Mouse (Mus musculus) thymus, postnatal 10 days (tissue): Measurements from ENCODE around the gene Cers6.

Experiments
- DNase-seq, 2 experiments: peaks; one replicate each; pipeline ENCODE4 v3.0.0; 2021; ENCODE audit warnings: low spot score in 2 of 2

Gene Cers6

DNA sequence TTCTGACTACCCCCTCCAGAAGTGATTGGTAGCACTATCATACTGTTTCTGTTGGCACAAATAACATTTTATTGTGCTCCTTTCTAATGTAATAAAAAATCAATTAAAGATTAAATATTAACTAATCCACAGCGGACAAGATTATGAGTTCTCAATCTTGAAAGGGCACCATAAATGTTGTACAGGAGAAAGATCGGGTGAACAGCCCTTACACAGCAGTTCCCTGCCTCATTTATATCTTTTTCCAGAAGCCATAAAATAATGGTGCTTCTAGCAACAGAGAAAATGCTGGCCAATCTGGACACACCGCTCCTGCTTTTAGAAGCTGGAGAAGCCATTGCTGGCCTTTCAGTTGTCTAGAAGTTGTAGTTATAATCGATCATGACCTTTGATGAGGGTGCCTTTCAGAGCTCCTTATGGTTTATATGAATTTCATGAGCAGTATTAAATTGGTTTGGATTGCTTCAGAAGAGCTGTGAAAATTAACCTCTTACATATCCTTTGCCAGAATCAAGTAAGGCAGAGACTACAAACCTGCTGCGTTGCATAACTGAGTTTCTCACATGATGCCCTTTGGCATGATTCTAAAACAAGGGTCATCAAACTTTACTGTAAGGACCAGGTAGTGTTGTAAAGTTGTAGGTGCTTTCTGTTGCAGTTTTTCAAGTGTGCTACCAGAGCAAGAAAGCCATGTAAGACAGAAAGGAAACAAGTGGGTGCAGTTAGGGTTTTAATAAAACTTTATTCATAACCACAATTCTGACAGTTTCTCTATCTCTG is 200.9 kb downstream of the Cers6 start:
- no peak for DNase-seq

DNA sequence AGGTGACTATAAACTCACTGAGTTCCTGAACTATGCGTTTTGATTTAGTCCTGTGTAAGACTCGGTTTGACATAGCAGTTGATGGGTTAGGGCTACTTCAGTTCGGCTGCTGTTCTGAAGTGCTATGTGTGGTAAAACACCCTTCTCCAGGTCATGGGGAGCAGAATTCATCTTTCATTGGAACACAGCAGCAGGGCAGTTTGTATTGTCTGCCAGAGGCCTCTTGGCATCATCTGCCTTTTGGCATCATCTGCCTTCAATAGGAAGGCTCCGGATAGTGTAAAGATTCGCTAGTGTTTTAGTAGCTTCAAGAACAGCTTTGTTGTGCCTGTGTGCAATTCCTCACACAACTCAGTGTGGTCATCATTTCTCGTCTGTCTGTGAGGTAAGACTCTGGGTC is 203.5 kb downstream of the Cers6 start:
- no peak for DNase-seq

GRCm38 (mm10) chr2:69071440-69072235 is 210.4 kb downstream of the Cers6 start:
- no peak for DNase-seq

GRCm38 (mm10) chr2:69077189-69077588 is 215.9 kb downstream of the Cers6 start:
- DNase-seq, result no peak

DNA sequence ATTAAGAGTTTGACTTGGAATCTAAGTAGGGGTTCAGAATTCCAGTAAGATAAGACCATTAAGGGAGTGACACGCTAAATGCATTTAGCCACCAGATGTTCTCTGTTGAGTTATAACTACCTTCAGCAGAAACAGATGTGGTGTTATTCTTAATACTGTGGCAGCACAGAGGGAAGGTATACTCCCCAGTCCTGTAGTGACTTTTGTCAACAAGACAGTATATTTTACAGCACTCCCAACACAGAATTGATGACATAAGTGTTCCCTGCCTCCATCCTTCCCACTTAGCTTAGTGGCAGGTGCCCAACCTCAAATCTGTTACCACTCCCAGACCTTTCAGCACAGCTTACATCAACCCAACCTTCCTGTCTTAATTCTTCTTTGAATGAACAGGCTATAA is 219.5 kb downstream of the Cers6 start:
- DNase-seq, result no peak

- DNase-seq, result no peak
Observed at GRCm38 (mm10) chr2:69082499-69083197, 221.4 kb downstream of the Cers6 start.

- DNase-seq, result no peak
Observed at GRCm38 (mm10) chr2:69083198-69083509, 221.9 kb downstream of the Cers6 start.

- DNase-seq, result no peak
Observed at GRCm38 (mm10) chr2:69084416-69084815, 223.2 kb downstream of the Cers6 start.

DNA sequence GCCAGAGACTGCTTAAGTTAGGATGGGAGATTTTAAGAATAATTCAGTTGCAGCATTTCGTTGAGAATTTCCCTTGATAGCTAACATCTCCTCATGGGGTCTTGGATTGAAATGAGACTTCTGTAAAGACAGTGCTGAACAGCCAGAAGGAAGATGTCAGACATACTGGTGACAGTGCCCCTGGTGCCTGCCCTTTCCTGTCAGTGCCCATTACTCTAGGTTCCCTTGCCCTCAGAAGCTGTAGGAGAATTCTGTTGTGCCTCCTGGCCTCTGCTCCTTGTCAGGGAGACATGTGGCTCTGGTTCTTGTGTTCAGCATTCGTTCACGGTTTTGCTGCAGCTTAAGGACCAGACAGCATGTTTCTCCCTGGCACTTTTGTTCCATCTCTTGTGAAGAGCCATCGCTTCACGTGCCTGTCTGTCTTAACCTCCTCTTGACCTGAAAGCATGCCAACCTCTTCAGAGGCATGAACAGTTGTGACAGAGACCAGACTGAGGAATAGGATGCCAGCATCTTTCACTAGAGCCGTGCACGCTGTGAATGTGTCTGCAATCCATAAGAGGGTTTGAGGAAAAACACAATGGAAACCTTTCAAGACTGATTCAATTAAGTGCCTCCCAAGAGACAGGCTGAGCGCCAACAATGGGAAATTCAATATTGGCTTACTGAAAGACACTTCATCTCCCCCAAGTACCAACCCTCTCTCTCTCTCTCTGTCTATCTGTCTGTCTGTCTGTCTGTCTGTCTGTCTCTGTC is 225.4 kb downstream of the Cers6 start:
- DNase-seq, result no peak

DNA sequence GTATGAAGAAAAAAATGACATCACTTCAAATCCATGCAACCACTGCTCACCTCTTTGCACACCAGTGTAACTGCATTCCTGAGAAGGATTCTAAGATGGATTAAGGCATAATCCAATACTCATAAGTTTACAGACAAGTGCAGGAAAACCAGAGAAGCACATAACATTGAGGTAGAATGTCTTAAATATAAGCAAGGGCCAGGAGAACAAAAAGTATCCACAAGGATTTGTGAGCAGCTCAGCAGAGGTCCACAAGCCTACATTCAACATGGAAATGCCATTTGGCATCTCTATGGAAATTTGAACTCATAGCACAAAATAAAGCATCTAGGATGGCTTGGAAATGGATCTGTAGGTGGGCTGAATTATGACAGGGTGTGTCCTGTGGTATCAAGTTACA is 234.6 kb downstream of the Cers6 start:
- DNase-seq, result no peak

- DNase-seq, result no peak
Observed at GRCm38 (mm10) chr2:69096821-69097220, 235.6 kb downstream of the Cers6 start.

- DNase-seq, result no peak
Observed at GRCm38 (mm10) chr2:69097526-69097925, 236.3 kb downstream of the Cers6 start.

GRCm38 (mm10) chr2:69098701-69099100 is 237.5 kb downstream of the Cers6 start:
- no peak for DNase-seq

DNA sequence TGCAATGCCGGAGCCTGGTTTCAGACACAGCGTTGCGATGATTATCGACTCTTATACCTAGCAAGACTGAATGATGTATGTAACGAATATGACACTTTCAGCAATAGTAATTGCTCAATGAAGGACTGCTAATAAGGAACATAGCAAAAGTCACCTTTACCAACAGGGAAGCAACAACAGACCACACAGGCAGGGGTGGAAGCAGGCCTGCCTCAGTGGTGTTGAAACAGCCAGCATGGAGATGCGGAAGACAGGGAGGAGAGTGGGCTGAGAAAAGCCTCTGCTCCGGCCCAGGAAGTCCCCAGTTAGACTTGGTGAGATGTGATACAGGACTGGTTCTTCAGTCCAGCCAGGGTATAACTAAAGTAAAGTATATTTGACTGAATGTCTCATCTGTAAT is 237.9 kb downstream of the Cers6 start:
- DNase-seq, result no peak

DNA sequence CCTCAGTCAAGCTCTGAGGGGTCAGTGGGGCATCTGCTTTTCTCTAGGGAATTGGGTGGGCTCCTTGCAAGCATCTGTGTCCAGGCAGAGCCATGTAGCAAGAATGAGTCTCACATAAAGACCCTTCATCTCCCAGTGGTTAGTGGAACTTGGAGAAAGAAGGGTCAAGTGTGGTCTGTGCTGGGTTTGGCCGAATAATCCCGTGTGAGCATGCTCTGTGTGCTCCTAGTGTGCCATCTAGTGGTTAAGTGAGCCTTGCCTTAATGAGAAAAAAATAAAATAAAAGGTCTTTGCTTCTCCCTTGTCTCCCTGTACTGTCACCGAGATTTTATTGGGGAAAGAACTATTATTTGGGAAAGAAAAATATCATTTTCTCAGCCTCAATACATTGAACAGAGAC is 239.5 kb downstream of the Cers6 start:
- DNase-seq, result peak in 1 of 2 experiments; percentile 48

- no peak for DNase-seq
Observed at GRCm38 (mm10) chr2:69103526-69103925, 242.3 kb downstream of the Cers6 start.

DNA sequence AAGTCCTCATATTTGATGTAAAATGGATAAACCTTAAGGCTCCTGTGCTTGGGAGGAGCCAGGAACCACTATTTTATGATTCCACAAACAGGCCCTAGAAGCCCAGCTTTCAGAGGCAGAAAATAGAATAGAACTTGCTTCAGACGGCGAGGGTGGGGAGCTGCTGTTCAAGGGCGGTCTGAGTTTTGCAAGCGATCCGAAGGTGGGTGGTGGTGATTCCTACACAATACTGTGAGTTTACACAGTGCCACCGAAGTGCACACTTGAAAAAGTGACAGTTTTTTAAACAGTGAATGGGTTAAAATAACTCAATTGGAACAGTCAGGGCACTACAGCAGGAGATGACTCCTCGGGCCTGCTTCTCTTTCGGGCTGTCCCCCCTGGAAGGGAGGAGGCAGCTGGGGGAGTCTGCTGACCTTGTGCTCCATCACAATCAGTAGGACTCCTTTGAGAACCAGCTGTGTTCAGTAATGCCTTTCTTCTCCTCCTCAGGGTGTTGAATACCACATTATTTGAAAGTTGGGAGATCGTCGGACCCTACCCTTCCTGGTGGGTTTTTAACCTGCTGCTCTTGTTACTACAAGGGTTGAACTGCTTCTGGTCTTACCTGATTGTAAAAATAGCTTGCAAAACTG is 243.4 kb downstream of the Cers6 start:
- DNase-seq, result no peak

DNA sequence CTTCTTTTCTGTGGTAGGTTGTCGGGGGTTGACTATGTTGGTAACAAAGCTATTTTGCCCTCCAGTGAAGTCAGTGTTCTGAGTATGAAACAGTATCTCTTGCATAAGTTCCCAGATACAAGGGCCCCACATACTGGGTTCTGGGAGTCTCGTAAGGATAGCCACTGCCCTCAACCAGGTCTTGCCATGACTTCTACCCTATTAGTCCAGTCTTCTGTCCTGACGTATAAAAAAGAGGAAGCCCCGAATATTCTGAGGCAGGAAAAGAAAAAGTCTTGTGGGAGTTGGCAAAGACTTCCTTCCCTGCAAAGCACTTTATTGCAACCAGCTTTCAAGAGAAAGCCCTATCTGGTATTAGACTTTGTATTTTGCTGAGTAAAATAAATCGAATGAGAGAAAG is 248.0 kb downstream of the Cers6 start:
- DNase-seq, result no peak

DNA sequence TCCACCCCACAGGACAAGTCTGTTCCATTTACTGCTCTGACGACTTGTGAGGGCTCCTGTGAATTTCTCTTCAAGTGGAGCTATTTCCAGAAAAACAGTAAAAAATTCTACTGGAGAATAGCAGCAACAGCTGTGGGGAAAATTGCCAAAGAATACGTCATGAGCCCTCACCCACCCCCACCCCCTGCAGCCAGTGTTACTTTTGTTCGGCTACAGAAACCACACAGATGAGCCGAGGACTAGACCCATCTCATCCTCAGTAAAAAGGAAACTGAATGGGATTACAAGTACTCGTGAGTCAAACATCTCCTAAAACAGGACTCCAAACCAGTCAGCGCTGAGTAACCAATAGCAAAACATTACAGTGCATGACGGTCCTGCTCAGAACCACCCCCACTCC is 248.5 kb downstream of the Cers6 start:
- DNase-seq, result no peak

DNA sequence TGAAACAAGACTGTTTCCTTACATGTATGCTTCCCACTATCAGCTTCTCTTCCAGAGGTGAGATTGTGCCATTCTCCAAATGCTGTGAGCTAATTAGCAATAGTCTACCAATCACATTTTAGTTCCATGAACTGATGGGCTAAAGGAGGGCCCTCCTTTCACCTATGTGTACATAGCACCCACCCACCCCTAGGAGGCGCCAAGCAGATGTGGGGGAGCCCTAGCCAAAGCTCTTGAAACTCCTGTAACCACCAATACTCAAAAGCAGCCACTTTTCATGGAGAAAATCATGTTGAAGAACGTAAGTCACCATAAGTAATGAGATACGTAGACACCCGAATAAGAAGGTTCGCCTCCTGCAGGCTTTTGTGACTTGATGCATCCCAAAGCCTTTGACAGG is 251.4 kb downstream of the Cers6 start:
- DNase-seq, result no peak

GRCm38 (mm10) chr2:69113829-69114547 is 252.7 kb downstream of the Cers6 start:
- DNase-seq, result no peak
